Mouse (Mus musculus) urinary bladder, postnatal 4 days (tissue): Measurements from ENCODE around the gene Gmpr.

Source experiments
- DNase-seq, 2 experiments: peaks; one replicate each; pipeline ENCODE4 v3.0.0; 2021 to 2022; ENCODE audit warnings: low spot score in 2 of 2

Gmpr gene

DNA sequence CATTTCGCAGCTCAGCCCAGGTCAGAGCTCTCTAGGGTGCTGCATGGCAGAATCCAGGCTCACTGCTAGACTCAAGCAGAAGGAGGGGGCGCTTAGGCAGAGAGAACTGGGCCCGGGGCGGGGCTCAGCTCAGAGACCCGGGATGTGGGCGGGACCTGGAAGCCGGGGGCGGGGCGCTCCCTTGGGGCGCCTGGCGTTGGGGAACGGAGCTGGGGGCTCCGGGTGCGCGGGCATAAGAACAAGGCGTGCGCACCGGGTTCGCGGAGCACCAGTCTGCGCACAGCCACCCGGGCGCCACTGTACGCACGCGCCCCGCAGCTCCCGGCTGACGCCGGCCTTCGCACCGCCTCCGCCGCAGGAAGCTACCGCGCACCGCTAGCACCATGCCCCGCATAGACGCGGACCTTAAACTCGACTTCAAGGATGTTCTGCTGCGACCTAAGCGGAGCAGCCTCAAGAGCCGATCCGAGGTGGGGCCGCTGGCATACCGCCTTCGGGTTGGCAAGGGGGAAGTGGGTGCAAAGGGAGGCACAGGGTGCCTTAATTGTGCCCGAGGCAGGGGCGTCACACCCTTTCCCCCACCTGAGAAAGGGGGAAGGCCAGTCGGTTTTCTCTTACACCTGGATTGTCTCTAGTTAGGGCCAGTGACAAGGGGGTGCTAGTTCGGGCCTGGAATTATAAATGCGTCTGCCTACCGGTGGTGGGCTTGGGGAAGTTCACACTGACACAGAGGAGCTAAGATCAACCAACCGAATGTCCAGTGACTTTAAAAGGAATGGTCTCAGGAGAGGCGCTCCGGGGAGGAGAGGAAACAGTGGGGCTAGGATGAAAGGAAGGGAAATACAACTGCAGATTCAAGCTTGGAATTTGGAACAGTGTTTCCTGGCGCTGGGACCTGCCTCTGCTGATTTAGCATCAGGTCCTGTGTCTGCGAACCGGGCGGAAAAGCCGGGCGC lies at the start of gene Gmpr:
TSS of gene Gmpr (plus strand) at position 171 of the 956 bp plus-strand sequence.
- DNase-seq, result peak; percentile 78 to 80

DNA sequence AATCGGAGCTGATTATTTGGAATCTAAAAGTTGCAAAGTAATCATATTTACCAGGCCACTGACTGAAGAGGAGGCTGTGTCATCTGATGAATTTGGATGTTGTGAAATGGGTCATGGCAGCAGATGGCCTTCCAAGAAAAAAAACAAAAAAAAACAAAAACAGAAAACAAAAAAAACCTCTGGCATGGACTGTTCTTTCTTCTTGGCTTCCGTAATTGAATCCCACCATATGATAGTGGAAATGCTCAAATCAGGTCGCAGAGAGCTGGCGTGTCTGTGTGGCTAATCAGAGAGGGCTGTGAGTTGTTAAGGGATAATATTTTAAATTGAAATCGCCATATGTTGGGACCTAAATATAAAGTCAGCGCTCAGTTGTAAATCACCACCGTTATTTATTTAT lies 49.8 kb upstream of the Gmpr start:
- no peak for DNase-seq

GRCm38 (mm10) chr13:45460177-45460576 lies 47.1 kb upstream of the Gmpr start:
- DNase-seq, result no peak

GRCm38 (mm10) chr13:45461370-45461958 lies 45.8 kb upstream of the Gmpr start:
- no peak for DNase-seq

- no peak for DNase-seq
Measured at GRCm38 (mm10) chr13:45465616-45466015, 41.6 kb upstream of the Gmpr start.

DNA sequence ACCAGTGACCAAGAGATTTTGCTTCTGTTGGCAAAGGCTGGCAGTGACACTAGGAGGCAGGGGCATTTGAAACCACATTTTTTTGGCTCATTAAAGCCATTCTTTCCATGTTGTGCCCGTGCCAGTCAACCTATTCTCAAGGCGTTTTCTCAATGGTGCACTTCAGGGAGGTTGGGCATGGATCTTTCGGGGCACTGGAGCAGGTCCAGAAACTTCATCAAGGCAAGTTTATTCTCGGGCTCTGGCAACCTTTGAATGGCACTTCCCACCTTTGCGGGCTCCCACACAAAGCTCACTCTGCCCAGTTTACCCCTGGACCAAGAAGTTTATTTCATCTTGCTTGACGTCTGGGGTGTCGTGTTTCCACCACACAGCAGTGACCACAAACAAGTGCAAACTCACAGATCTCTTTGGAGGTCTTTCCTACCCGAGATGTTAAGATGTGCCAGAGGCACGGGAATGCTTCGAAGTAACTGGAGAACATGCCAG lies 41.2 kb upstream of the Gmpr start:
- DNase-seq, result no peak

GRCm38 (mm10) chr13:45468751-45469150 lies 38.5 kb upstream of the Gmpr start:
- DNase-seq, result no peak

DNA sequence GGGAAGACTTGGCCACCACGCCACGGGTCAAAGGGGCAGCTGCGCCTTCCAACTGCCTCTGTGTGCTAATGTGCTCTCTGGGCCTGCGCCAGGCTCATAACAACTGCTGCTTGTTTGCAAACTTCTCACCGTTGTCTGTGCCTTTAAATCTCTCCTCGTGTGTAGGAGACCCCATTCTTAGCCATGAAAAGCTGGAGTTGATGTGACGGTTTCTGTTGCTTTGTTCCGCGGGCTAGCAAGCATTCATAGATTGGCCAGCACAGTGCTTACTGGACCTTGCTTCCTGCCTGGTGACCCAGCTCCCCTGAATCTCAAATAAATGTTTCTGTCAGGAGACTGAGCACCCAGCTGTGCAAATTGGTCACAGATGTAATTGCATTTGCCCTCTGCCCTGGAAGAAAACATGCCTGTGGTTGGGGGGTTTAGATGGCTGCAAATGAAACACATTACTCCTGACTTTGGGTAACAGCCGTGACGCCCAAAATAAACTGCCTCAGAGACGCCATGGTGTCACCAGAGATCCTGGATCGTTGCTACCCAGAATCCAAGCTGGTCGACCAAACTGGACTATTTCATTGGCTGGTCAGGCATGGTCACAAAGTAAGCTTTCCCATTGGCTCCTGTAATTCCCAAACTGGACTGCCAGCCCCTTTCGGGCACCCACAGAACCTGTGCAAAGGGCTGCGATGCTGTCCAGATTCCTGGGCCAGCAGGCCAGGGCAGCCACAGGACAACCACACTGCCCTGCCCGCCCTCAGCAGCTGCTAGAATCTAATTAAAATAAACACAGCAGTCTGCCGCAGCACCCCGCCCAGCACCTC lies 37.6 kb upstream of the Gmpr start:
- DNase-seq, result no peak

- DNase-seq, result no peak
Measured at GRCm38 (mm10) chr13:45473311-45473710, 33.9 kb upstream of the Gmpr start.

DNA sequence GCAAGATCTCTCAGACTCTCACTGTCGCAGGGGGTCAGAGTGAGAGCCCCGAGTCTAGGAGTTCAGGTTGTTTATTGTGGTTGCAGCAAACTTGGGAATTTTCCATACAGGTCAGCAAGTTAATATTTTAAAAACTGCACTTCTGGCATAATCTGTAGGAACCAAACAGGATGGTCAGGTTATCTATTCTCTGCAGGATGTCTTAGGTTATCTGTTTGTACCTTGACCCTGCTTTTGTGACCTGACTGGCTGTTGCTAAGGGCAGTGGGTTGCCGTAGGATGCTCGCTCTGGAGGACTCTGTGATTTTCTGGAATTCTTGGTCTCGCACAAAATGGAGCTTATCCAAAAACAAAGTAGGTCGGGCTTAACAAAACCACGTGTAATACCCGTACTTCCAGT lies 31.9 kb upstream of the Gmpr start:
- DNase-seq, result no peak

DNA sequence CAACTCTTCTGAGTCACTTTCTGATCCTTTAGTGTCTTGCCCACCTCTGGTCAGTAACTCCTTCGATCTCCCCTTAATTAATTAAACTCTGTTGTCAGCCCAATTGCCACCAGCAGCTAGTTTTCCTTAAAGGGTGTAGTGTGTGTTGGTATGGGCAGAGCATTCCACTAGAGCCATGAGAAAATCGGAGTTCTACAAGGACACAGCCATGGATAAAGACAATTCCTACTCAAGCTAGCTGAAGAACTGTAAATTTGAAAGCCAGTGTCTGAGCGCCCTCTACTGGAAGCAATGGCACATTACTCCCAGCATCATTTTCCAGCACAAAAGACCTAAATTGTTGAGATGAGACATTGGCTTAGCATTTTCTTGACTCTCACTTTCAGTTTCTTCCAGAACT lies 30.1 kb upstream of the Gmpr start:
- peak; percentile 42 to 68 for DNase-seq

DNA sequence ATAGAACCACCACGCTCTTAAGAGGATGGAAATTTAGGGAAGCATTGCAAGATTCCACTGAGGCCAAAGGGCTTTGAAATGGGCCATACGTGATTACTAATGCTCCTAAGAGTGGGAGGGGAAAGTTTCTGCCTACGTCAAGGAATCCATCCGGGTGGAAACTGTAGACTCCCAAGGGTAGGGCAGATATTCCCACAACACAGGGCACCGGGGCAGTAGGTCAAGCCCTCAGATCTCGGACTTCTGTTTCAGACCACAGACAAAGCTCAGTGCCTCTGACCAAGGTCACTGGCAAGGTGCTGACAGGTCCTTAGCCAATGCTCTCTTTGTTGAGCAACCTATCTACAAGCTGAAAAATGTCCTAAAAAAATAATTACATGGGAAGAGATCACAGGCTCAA lies 27.3 kb upstream of the Gmpr start:
- DNase-seq, result no peak

GRCm38 (mm10) chr13:45483215-45483614 lies 24.0 kb upstream of the Gmpr start:
- DNase-seq, result peak in 1 of 2 experiments; percentile 9

DNA sequence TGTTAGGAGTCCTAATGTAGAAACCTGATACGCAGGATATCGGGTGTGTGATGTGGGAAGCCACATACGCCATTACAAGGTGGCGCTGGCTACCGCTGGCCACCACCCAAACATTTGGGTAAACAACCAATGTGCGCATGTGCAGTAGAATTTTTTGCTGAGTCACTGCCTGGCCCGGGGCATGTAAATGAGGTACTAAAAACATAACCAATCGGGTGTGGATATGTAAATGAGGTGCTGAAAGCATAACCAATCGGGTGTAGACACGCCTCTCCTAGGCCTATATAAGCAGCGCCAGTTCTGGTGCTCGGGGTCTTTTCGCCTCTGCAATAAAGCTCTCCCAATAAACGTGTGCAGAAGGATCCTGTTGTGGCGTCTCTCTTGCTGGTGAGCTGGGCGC lies 23.3 kb upstream of the Gmpr start:
- DNase-seq, result peak in 1 of 2 experiments; percentile 10

- peak in 1 of 2 experiments; percentile 14 for DNase-seq
Measured at GRCm38 (mm10) chr13:45485602-45486001, 21.6 kb upstream of the Gmpr start.

GRCm38 (mm10) chr13:45486598-45486997 lies 20.6 kb upstream of the Gmpr start:
- DNase-seq, result peak in 1 of 2 experiments; percentile 44

DNA sequence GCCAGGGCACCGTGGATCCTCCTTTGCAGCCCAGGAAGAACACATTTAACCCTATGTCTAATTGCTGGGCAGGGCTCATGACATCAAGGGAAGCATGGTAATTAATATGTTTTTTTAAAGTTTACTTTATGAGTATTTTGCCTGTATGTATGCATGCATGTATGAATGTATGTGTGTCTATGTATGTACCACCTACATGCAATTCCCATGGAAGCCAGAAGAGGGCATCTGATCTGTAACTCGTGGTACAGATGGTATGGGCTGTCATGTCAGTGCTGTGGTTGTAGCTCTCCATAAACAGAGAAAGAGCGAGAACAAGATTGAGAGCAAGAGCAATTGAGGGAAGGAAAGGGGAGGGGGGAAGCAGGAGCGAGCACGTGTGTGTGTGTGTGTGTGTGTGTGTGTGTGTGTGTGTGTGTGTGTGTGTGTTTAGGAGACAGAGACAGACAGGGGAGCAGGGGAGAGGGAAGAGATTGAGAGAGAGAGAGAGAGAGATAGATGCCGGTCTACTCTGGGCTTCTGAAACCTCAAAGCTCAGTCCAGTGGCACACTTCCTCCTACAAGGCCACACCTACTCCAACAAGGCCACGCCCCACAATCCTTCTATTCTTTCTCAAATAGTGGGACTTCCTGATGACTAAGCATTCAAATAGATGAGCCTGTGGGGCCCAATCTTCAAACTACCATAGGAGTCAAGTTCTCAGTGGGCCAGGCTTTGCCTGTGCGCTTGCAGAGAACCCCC lies 15.1 kb upstream of the Gmpr start:
- DNase-seq, result peak in 1 of 2 experiments; percentile 3

- DNase-seq, result peak in 1 of 2 experiments; percentile 7
Measured at GRCm38 (mm10) chr13:45493846-45494245, 13.4 kb upstream of the Gmpr start.

DNA sequence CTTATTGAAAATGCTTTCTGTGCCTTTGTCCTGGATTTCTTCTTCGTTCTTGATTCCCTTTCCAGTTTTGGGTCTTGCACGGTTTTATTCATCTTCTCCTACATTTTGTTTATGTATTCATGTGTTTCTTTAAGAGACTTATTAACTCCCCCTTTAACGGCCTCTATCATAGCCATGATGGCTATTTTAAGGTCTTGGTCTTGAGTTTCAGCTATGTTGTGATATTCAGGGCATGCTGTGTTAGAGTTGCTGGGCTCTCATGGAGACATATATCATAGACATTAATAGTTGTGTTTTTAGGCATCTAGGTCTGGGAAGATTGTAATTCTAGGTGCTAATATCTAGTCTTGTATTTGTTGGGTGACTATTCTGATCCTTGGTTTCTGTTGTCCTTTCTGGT lies 8.6 kb upstream of the Gmpr start:
- no peak for DNase-seq

DNA sequence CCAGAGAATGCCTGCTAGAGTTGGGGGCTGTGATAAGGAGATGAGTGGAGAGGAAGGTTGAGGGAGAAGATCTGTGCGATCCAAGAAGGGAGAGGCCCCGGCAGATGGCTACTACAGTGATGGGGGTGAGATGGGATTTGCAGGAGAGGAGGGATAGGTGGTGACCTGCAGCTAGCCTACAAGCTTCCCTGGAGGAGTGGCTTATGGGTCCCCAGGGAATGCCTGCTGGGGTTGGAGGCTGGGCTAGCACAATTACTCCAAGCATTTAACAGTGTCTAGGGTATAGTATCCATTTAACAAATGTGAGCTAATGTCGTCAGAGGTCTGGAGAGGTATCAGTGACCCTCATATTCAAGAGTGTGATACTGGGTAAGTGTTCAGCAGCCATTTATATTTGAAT lies 7.9 kb upstream of the Gmpr start:
- DNase-seq, result no peak

DNA sequence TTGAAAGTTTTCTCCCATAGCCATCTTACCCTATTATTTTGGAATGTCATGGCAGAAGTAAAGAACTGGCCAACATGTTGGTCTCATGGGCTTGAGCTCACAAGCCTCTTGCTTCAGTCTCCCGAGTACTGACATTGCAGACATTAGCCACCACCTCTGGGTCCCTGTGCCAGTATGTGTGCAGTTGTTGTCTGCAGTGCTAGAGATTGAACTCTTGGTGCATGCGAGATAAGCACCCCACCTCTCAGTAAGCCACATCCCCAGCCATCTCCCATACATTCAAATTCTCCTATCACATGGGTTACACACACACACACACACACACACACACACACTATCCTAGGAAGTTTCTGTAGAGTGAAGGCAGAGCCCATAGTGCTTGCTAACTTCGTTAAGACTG lies 7.3 kb upstream of the Gmpr start:
- DNase-seq, result no peak
